ENCODE assay signal across 7 mouse cellular contexts in the genomic region with DNA sequence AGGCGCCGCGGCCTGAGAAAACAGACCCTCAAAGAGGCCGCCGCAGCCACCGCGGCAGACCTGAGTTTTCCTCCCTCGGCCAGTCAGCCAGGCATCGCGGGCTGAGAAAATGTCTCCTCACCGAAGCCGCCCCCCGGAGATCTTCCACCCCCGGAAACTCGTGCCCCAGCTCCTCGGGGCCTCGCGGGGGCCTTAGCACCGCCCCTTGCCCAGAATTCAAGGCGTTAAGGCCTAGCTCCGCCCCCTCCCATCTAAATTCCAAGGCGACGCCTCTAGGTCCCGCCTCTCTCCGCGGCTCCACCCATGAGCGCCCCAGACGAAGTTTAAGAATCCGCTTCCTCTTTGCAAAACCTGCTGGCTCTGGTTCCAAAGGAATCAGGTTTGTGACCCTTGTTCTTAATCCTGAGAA. TPM values are rescaled to one million over a fixed set of nuclear protein-coding genes. Genes with fewer than 3 reads are reported as not detected.
DNase-seq lines count a peak whose midpoint lies in the region; ATAC-seq and TF ChIP-seq lines count a peak whose summit lies in the region.

Gene Zrsr2, minus strand, starts transcription at position 195 of the 409 bp plus-strand sequence.

- H3K4me2 ChIP-seq in intestine, postnatal 0 days (replicated peaks; ENCODE audit: low read depth) = peak within 1 kb of the TSS; percentile 59
- H3K4me2 ChIP-seq in limb, embryonic 11.5 days (ENCODE audit: low read depth, severe bottlenecking) = peak within 1 kb of the TSS; percentile 56
- H3K4me2 ChIP-seq in midbrain, embryonic 14.5 days (ENCODE audit: low read length) = peak within 1 kb of the TSS; percentile 55

- H3K27me3 ChIP-seq in embryonic facial prominence, embryonic 10.5 days (replicated peaks; ENCODE audit: low read depth, poor library complexity, severe bottlenecking) = peaks cover 64% of the 10 kb centered on the region
- H3K27me3 ChIP-seq in intestine, postnatal 0 days (replicated peaks; ENCODE audit: control insufficient read depth, insufficient read depth, low read length) = no peaks in the 10 kb centered on the region
- no peaks in the 10 kb centered on the region; the same call in 1 of the 2 replicates for H3K27me3 ChIP-seq in limb, embryonic 11.5 days (ENCODE audit: control insufficient read depth, insufficient read depth, low read length)
- H3K27me3 ChIP-seq in midbrain, embryonic 14.5 days (ENCODE audit: control insufficient read depth, insufficient read depth, low read length) = no peaks in the 10 kb centered on the region

- peak within 1 kb of the TSS; percentile 95 for H3K27ac ChIP-seq in embryonic facial prominence, embryonic 10.5 days (replicated peaks)
- peak within 1 kb of the TSS; percentile 98 for H3K27ac ChIP-seq in intestine, postnatal 0 days (ENCODE audit: low read depth, low read length)
- peak within 1 kb of the TSS; percentile 87 for H3K27ac ChIP-seq in limb, embryonic 11.5 days (replicated peaks; ENCODE audit: low read depth, low read length)
- peak within 1 kb of the TSS; percentile 93 for H3K27ac ChIP-seq in midbrain, embryonic 14.5 days (replicated peaks; ENCODE audit: low read depth, low read length)

- H3K4me1 ChIP-seq in embryonic facial prominence, embryonic 10.5 days = peaks cover 4% of the 10 kb centered on the region; the same call in 1 of the 2 replicates
- H3K4me1 ChIP-seq in intestine, postnatal 0 days (replicated peaks; ENCODE audit: control insufficient read depth, insufficient read depth, low read length) = no peaks in the 10 kb centered on the region
- no peaks in the 10 kb centered on the region for H3K4me1 ChIP-seq in limb, embryonic 11.5 days (ENCODE audit: control insufficient read depth, insufficient read depth, low read length)
- no peaks in the 10 kb centered on the region for H3K4me1 ChIP-seq in midbrain, embryonic 14.5 days (ENCODE audit: control insufficient read depth, insufficient read depth, low read length)

- ATAC-seq in intestine, postnatal 0 days = peak; percentile 93
- peak; percentile 95 for ATAC-seq in limb, embryonic 11.5 days (ENCODE audit: insufficient number of reproducible peaks, low FRiP score, low TSS enrichment, low read depth)
- ATAC-seq in midbrain, embryonic 14.5 days (ENCODE audit: low FRiP score, low TSS enrichment) = peak; percentile 96

- DNase-seq in adrenal gland, postnatal 14 days = peak; percentile 89
- DNase-seq in embryonic facial prominence, embryonic 10.5 days (ENCODE audit: low spot score) = peak; percentile 89
- peak; percentile 46 for DNase-seq in gonadal fat pad, adult 2 months (ENCODE audit: low read depth)
- DNase-seq in limb, embryonic 11.5 days (ENCODE audit: low spot score) = peak; percentile 84
- DNase-seq in midbrain, embryonic 14.5 days = peak; percentile 93
- DNase-seq in spleen, adult 18-20 months = peak; percentile 68 to 80

- no peaks in the 10 kb centered on the region for H3K9me3 ChIP-seq in embryonic facial prominence, embryonic 10.5 days
- no peaks in the 10 kb centered on the region for H3K9me3 ChIP-seq in intestine, postnatal 0 days (ENCODE audit: control insufficient read depth)
- no peaks in the 10 kb centered on the region for H3K9me3 ChIP-seq in limb, embryonic 11.5 days (ENCODE audit: control insufficient read depth, low read length)
- H3K9me3 ChIP-seq in midbrain, embryonic 14.5 days (ENCODE audit: control insufficient read depth, low read length) = no peaks in the 10 kb centered on the region

- WGBS in embryonic facial prominence, embryonic 10.5 days = 19% methylated on average over 29 of the region's 29 CpGs
- 18% methylated on average over 29 of the region's 29 CpGs for WGBS in intestine, postnatal 0 days
- 14% methylated on average over 28 of the region's 29 CpGs for WGBS in limb, embryonic 11.5 days
- WGBS in midbrain, embryonic 14.5 days = 16% methylated on average over 29 of the region's 29 CpGs

- peaks cover 32% of the 10 kb centered on the region for H3K36me3 ChIP-seq in embryonic facial prominence, embryonic 10.5 days (replicated peaks)
- H3K36me3 ChIP-seq in intestine, postnatal 0 days (ENCODE audit: control insufficient read depth, insufficient read depth) = peaks cover 11% of the 10 kb centered on the region; the same call in 1 of the 2 replicates
- no peaks in the 10 kb centered on the region; the same call in 1 of the 2 replicates for H3K36me3 ChIP-seq in limb, embryonic 11.5 days (ENCODE audit: control insufficient read depth, insufficient read depth, low read length)
- peaks cover 10% of the 10 kb centered on the region; the same call in 1 of the 2 replicates for H3K36me3 ChIP-seq in midbrain, embryonic 14.5 days (ENCODE audit: control insufficient read depth, insufficient read depth, low read length)

- TF ChIP-seq CTCF in intestine, postnatal 0 days (IDR thresholded peaks at IDR 0.05; ENCODE audit: low read depth) = no peak

- H3K9ac ChIP-seq in intestine, postnatal 0 days (ENCODE audit: low read depth, low read length) = peak within 1 kb of the TSS; percentile 84
- H3K9ac ChIP-seq in limb, embryonic 11.5 days (ENCODE audit: low read length) = peak within 1 kb of the TSS; percentile 78
- H3K9ac ChIP-seq in midbrain, embryonic 14.5 days (replicated peaks; ENCODE audit: low read length) = peak within 1 kb of the TSS; percentile 76

- peak within 1 kb of the TSS; percentile 71 for H3K4me3 ChIP-seq in embryonic facial prominence, embryonic 10.5 days
- H3K4me3 ChIP-seq in intestine, postnatal 0 days (ENCODE audit: low read depth, low read length) = peak within 1 kb of the TSS; percentile 64
- peak within 1 kb of the TSS; percentile 62 for H3K4me3 ChIP-seq in limb, embryonic 11.5 days (ENCODE audit: low read depth, low read length)
- peak within 1 kb of the TSS; percentile 60 for H3K4me3 ChIP-seq in midbrain, embryonic 14.5 days (replicated peaks; ENCODE audit: low read depth, low read length)

RNA-seq across cellular contexts. Expression of gene Zrsr2, which starts in this region (rescaled TPM):
- total RNA-seq in adrenal gland, postnatal 14 days (2021) = 25.4 and 33.8 TPM in 2 replicates
- 67.8 and 82.6 TPM in 2 replicates for polyA plus RNA-seq in embryonic facial prominence, embryonic 10.5 days (2016; fragmentation: Nextera tagmentation; extraction: Ambion mirVana)
- 7.4 and 11.2 TPM in 2 replicates for polyA plus RNA-seq in gonadal fat pad, adult 2 months (2012; rRNA removed)
- 41.9 and 53.5 TPM in 2 replicates for polyA plus RNA-seq in intestine, postnatal 0 days (2015; fragmentation: Nextera tagmentation; extraction: Ambion mirVana)
- polyA plus RNA-seq in limb, embryonic 11.5 days (2014; fragmentation: Nextera tagmentation; extraction: Ambion mirVana) = 75.5 and 76.6 TPM in 2 replicates
- polyA plus RNA-seq in midbrain, embryonic 14.5 days (2014; fragmentation: Nextera tagmentation; extraction: Ambion mirVana) = 45.8 and 52.2 TPM in 2 replicates

Comparison
In these comparisons a context has a peak if more than half of its experiments do, and no peak if none do; other contexts are left out.
1. Peak in every context shown above with its lines: DNase-seq, ATAC-seq, H3K4me3 ChIP-seq and H3K27ac ChIP-seq.